Mouse (Mus musculus) layer of hippocampus, postnatal 25 days (tissue): ENCODE results near the gene Aox2. TPM values are rescaled to one million over a fixed set of nuclear protein-coding genes. Genes with fewer than 3 reads are reported as not detected.
"Not testable (repeated sequence)": the region's sequence is repeated elsewhere in the genome, so short reads cannot be mapped to it uniquely, and the experiment has no call there.

Experiments
- DNase-seq, 2 experiments: peaks; one replicate each; pipeline ENCODE4 v3.0.0; 2022; ENCODE audit warnings: mixed read lengths in 2 of 2, low spot score in 1 of 2; ENCODE audit errors: extremely low spot score in 1 of 2
- total RNA-seq, 2 experiments: library from RNA; stranded (reverse); gene quantifications; 2 replicates each; pipeline ENCODE4 v1.2.3; 2021

The Aox2 gene
- total RNA-seq, 2 experiments from 2014 or later = not detected

DNA sequence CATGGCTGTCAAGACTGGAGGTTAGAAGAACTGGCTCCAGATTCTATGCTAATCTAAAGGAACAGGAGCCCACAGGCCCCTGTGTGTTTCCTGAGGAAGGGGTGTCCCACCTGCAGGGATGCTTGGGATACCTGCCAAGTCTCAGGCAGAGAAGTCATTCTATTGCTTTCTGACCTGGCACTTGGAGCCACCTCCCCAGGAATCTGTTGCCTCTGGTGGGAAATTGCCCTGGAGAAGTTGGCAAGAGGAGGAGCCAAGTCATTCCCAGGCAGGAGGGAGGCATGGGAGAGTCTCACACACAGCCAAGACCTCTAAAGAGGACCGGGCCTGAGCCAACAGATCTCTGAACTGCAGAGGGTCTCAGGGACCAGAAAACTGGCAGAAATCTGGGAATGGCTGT, 61.8 kb downstream of the Aox2 start:
- no peak for DNase-seq

- DNase-seq = no peak
Measured at GRCm38 (mm10) chr1:58341576-58341975, 63.5 kb downstream of the Aox2 start.

DNA sequence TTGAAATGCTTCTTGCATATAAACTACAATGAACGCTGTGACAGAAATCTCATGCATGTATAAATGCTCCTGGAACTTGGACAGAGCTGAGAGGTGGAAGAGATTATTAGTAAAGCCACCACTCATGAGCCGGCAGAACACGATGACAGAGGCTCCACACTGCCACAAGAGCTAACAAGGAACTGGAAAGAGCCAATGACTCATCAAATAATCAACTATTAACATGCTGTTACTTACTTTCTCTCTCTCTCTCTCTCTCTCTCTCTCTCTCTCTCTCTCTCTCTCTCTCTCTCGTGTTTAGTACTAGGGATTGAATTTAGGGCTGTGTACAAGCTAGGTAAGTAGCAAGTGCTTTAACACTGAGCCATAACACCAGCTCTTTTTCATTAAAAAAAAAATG, 65.7 kb downstream of the Aox2 start:
- DNase-seq = no peak

GRCm38 (mm10) chr1:58344570-58344969, 66.4 kb downstream of the Aox2 start:
- DNase-seq = no peak

DNA sequence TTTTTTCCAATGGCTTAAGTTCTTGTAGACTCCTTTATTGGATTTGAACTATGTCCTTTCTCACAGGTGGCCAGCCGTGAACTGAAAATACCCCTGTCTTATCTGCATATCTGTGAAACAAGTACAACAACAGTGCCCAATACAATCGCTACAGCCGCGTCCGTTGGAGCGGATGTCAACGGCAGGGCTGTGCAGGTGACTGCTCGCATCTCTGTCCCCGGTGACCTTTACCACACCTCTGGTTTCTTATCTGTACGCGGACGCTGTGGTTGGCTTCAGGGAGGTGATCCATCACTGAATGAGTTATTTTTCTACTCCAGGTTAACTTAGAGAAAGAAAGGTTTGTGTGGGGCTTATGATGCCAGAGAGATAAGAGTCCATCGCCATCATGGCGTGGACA, 68.0 kb downstream of the Aox2 start:
- no peak for DNase-seq

DNA sequence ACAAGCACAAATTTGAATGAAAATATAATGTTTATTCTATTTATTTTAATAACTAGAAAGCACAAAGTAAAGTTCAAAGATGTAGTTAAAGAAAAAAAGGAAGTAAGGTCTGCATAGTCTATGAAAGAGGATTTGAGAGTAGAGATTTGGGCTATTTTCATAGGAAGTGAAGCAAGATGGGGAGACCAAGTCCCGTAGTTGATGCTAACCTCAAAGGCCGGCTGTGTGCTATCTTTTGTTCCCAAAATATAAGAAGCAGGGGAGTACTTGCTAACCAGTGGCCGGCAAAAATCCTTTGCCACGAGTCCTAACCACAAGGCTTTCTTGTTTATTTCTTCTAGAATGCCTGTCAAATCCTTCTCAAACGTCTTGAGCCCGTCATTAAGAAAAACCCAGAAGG, 70.6 kb downstream of the Aox2 start:
- DNase-seq = no peak

- no peak for DNase-seq
Measured at GRCm38 (mm10) chr1:58353238-58353893, 75.2 kb downstream of the Aox2 start.

DNA sequence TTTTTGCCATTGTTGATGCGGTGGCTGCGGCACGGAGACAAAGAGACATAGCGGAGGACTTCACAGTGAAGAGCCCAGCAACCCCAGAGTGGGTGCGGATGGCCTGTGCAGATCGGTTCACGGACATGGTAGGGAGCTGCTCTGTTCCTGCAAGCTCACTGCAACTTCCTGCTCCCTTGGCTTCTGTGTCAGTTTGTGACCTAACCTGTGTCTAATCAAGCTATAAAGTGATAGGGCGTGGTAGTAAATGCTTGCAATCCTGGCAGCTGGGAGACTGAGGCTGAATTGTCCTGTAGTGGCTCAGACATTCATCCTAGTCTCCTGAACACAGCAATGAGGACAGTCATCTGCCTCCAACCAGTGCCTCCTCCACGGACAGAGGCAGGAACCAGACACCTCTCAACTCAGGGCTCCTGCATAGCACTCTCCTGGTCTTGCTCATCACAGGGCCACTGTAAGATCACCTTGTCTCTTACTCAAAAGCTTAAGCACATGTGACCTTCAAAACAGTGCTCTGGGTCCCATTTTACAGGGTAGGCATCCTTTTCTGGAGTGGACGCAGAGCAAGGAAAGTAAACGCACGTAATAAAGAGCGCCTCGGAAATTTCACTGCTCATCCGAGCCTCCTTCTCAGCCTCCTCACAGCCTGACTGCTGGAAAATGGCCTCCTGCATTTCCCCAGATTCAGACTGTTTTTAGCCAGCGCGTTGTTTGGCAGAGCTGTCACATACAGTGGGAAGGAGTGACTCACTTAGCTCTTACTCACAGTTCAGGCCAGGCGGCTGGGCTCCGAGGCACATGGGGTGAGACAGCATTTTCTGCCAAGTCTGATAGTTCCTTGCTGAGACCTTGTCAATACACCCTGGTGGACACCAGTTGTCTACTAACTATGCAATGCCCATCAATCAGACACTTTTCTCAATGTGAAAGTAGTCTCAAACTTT, 81.1 kb downstream of the Aox2 start:
- peak in 1 of 2 experiments; percentile 5 for DNase-seq

GRCm38 (mm10) chr1:58362296-58362695, 84.2 kb downstream of the Aox2 start:
- DNase-seq = no peak

DNA sequence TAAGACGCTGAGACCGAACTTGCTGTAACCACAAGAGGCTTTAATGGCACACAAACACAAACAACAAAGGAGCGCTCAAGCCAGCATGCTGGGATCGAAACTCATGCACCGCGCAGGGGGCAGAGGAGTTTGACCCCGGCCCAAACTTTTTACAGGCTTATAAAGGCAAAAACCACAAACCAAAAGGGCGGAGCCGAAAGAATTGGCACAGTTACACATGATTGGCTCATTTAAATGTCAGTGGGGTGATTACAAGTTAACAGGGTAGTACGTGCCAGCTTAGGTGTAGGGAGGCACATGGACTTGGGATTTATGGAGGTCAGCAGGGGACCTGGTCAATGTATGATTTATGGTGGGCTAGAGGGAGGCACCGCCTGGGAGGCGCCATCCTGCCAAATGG, 86.4 kb downstream of the Aox2 start:
- no peak for DNase-seq

DNA sequence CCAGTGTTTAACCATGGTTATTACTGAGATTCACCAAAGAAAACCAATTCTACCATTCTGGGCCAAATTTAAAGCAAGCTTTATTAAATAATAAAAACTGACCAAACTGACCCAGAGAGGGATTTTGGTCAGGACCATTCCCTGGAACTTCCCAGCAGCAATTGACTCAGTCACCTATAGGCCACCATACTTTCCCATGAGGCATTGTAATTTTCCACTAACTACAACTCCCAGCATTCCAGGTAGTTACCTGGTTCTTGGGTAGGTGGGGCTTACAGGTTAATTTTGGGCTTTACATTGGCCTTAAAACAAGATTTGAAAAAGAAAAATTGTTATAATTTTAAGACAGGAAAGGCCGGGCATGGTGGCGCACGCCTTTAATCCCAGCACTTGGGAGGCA, 87.7 kb downstream of the Aox2 start:
- no peak for DNase-seq

GRCm38 (mm10) chr1:58366737-58367471, 88.8 kb downstream of the Aox2 start:
- no peak for DNase-seq

GRCm38 (mm10) chr1:58369716-58370115, 91.6 kb downstream of the Aox2 start:
- DNase-seq = no peak

DNA sequence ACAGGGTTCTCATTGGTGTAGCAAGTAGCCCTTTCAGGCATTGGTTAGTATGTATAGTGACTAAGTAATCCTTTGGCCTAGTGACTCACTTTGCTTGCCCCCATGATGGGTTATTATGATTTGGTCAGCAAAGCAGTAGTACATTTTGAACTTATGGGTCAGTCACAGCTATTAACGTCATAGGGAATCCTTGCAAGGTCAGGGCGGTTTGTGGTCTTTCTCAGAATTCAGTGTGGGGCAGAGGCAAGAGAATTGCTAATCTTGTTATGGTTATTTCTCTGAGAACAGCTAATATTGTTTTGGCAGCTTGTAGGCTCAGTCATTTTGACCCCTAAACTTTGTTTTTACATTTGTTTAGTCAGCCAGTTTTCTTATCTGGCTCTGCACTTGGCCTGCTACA, 96.1 kb downstream of the Aox2 start:
- DNase-seq = not testable (repeated sequence)

DNA sequence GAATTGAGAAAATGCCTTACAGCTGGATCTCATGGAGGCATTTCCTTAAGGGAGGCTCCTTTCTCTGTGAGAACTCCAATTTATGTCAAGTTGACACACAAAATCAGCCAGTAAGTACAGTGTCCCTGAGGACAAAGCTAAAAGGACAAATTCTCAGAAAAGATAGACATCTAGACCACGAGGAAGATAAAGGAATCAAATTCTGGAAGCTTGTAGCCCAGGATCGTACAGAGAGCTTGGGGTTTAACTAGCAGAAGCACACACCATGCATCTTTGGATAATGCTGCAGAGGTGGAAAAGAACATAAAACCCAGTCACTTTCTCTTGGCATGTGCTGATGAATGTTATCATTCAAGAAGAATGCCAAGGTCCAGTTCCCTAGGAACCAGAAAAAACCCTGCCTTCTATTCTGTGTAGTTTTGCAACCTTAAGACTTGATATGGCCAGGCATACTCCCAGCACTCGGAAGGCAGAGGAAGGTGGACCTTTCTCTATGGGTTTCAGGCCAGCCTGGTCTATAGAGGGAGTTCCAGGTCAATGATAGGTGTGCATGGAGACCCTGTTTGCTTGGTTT, 97.5 kb downstream of the Aox2 start:
- no peak for DNase-seq

DNA sequence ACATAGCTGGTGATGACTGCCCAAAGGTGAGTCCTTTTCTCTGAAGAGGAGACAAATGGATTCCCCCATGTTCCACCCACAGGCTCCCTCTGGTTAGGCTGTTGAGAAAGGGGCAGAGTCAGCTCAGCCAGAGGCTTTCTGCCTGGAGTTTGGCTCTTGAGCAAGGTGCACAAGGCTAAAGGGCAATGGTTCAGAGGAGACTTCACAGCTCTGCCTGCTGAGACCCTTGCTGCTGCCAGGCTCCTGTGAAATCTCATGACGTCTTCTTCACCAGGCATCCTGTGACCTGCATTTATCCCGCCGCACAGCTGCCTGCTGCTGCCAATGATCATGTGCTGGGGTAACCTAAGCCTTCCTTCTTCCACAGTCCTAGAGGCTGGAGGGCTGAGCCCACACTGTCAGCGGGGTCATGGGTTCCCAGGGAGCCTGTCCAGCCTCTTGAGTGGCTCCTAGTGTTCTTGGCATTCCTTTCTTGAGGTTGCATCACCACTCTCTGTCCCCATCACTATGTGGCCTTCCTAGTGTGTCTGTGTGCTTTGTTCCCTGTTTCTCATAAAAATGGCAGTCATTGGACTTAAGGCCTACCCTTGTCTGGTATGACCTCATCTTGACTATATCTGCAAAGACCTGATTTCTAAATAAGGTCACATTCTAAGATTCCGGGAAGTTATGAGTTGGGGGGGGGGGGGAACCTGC, 104.6 kb downstream of the Aox2 start:
- DNase-seq = no peak

DNA sequence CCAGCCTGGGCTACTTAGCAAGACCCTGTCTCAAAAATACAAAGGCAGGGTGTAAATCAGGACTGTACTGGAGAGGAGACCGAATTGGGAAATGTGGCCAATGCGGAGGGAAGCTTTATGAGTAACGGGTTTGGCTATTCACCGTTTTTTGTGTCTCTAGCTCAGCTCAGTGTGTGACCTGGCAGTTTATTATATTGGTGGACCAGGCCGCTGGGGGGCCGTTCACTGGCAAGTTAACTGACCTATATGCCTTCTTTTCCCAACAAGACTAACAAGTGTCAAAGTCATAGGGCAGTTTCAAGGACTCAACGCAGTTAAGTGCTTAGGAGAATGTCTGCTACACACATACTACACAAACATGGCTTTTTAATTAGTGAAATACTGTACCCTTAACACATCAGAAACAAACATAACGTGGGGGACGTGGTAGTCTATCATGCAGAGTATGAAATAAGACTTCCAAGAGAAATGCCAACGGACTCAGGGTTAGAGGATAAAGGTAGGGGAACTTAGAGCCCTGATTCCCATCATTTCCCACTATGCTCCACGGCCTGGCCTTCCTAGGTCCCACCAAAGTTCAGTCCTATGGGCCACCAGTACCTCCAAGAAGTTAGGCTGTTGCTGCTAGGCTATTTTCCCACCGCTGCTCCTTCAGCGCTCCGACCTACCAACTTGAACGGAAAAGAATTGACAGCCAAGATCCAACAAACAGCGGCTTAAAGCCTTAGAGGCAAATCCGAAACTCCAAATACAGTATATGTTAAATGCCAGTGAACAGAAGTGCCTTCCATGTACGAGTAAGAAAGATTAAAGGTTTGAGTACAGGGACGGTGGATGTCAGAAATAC, 113.5 kb downstream of the Aox2 start:
- DNase-seq = no peak

GRCm38 (mm10) chr1:58392268-58392651, 114.1 kb downstream of the Aox2 start:
- DNase-seq = no peak

- peak; percentile 86 to 95 for DNase-seq
Measured at GRCm38 (mm10) chr1:58392652-58393283, 114.6 kb downstream of the Aox2 start, which contains the start of gene Bzw1. Gene Bzw1 (plus strand): TSS chr1:58392898.
